Mouse (Mus musculus): ENCODE results near the gene Zgrf1.

DNA sequence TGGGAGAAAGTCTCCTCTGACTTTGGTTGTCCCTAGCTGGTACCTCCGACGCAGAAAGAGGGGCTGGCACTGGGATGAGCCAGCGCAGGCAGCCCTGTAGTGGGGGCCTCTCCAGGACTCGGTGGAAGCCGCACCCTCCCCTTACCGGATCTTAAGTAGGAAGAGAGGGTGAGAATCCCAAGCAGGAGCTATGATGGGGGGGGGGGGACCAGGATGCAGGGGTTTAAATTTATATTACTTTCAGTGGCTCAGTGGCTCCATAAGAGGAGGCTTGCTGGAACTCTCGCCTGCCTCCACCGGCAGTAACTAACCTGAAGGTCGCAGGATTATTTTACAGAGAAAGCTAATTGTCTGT is 74.6 kb downstream of the Zgrf1 start:
- no peak for TF ChIP-seq CTCF (IDR thresholded peaks at IDR 0.05; ENCODE audit: low read depth)
- TF ChIP-seq EP300 (optimal IDR thresholded peaks at IDR 0.05) = no peak

Measured in stomach, postnatal 0 days (tissue).